Comparison of ENCODE assay signal across 22 mouse cellular contexts in genomic region chr17:69786985-69787384, GRCm38 (mm10).
"Had no signal": no experiment of that assay in that cellular context is flagged by ENCODE, and none has a peak within 500 bp of the region (broad histone marks: within the 10 kb centered on the region; RNA-seq: fewer than 3 reads in every experiment).

No protein-coding gene starts in this region.

- ATAC-seq: lung, postnatal 0 days; midbrain, embryonic 13.5 days; midbrain, embryonic 15.5 days had no signal

- DNase-seq: lung, adult 2 months; lung, postnatal 14 days; lung, postnatal 36 days; retina, postnatal 1 day; right cerebral cortex, adult 18-20 months; right cerebral cortex, postnatal 25 days; right cerebral cortex, postnatal 4 days; spleen, adult 18-20 months; thymus, adult 2 months; thymus, postnatal 25 days; thymus, postnatal 4 days had no signal

- H3K4me1 ChIP-seq: lung, embryonic 15.5 days; megakaryocyte, embryonic 14.5 days; midbrain, embryonic 13.5 days; midbrain, embryonic 15.5 days; neural tube, embryonic 13.5 days; neural tube, embryonic 15.5 days; stomach, embryonic 15.5 days had no signal

- H3K4me2 ChIP-seq: lung, embryonic 15.5 days; midbrain, embryonic 11.5 days; midbrain, embryonic 13.5 days; midbrain, embryonic 15.5 days; neural tube, embryonic 13.5 days; neural tube, embryonic 15.5 days; stomach, embryonic 15.5 days had no signal

- H3K9me3 ChIP-seq: lung, embryonic 15.5 days; midbrain, embryonic 13.5 days; midbrain, embryonic 15.5 days; neural tube, embryonic 13.5 days; neural tube, embryonic 15.5 days; stomach, embryonic 15.5 days had no signal

- H3K27me3 ChIP-seq: lung, embryonic 15.5 days; megakaryocyte, embryonic 14.5 days; midbrain, embryonic 13.5 days; midbrain, embryonic 15.5 days; neural tube, embryonic 13.5 days; neural tube, embryonic 15.5 days; stomach, embryonic 15.5 days had no signal

- H3K27ac ChIP-seq: lung, embryonic 15.5 days; macrophage; midbrain, embryonic 13.5 days; midbrain, embryonic 15.5 days; neural tube, embryonic 13.5 days; neural tube, embryonic 15.5 days; stomach, embryonic 15.5 days; stomach, postnatal 0 days had no signal

- H3K4me3 ChIP-seq: lung, embryonic 15.5 days; megakaryocyte, embryonic 14.5 days; midbrain, embryonic 13.5 days; midbrain, embryonic 15.5 days; neural tube, embryonic 13.5 days; neural tube, embryonic 15.5 days; stomach, embryonic 15.5 days had no signal

- H3K9ac ChIP-seq: lung, embryonic 15.5 days; midbrain, embryonic 13.5 days; midbrain, embryonic 15.5 days; neural tube, embryonic 13.5 days; neural tube, embryonic 15.5 days; stomach, embryonic 15.5 days had no signal

- H3K36me3 ChIP-seq: lung, embryonic 15.5 days; midbrain, embryonic 13.5 days; midbrain, embryonic 15.5 days; neural tube, embryonic 13.5 days; neural tube, embryonic 15.5 days; stomach, embryonic 15.5 days had no signal
